Mouse (Mus musculus) lung, adult 2 months (tissue): ENCODE measurements around the gene Unc119b.

Experiments used
- CTCF ChIP-seq: fragments of 200-500 bp; IDR thresholded peaks from 2 replicates; pipeline ENCODE4 v1.5.1; 2011; ENCODE audit warnings: mild to moderate bottlenecking, low read length, control low read depth; ENCODE audit not compliant: insufficient read depth
- POLR2A ChIP-seq: fragments of 200-500 bp; IDR thresholded peaks from 2 replicates; pipeline ENCODE4 v1.6.1; 2011; ENCODE audit warnings: low read depth, mild to moderate bottlenecking, control low read depth, low read length, borderline replicate concordance; ENCODE audit errors: extremely low read depth

GRCm38 (mm10) chr5:115124690-115125089, 10.1 kb downstream of the Unc119b start:
- TF ChIP-seq CTCF (no peak), POLR2A (no peak)
